Mouse (Mus musculus) stomach, embryonic 15.5 days (tissue): ENCODE measurements around the gene Xrcc4. TPM values are rescaled to one million over a fixed set of nuclear protein-coding genes. Genes with fewer than 3 reads are reported as not detected.
"Not testable (repeated sequence)": the region's sequence is repeated elsewhere in the genome, so short reads cannot be mapped to it uniquely, and the experiment has no call there.

ENCODE experiments used
- ATAC-seq: fragments of 200-750 bp; cut with Nextera tagmentation; 2 replicates; pipeline ENCODE4 v1.8.0; 2017; ENCODE audit warnings: low read depth, moderate number of reproducible peaks, moderate TSS enrichment; ENCODE audit not compliant: insufficient read depth, low FRiP score
- H3K27ac ChIP-seq: fragments of 300-500 bp; sonication (generic); 2 replicates; pipeline ENCODE4 v1.5.1; 2015; ENCODE audit warnings: mild to moderate bottlenecking, inconsistent platforms
- H3K27me3 ChIP-seq: fragments of 300-500 bp; sonication (generic); replicated peaks from 2 replicates; pipeline ENCODE4 v1.6.1; 2015; ENCODE audit warnings: inconsistent platforms
- H3K36me3 ChIP-seq: fragments of 300-500 bp; sonication (generic); 2 replicates; pipeline ENCODE4 v1.6.1; 2015; ENCODE audit warnings: inconsistent platforms
- H3K4me1 ChIP-seq: fragments of 300-500 bp; sonication (generic); 2 replicates; pipeline ENCODE4 v1.6.1; 2015; ENCODE audit warnings: inconsistent platforms
- H3K4me2 ChIP-seq: fragments of 300-500 bp; sonication (generic); 2 replicates; pipeline ENCODE4 v1.6.1; 2015; ENCODE audit warnings: mild to moderate bottlenecking, inconsistent platforms
- H3K4me3 ChIP-seq: fragments of 300-500 bp; sonication (generic); replicated peaks from 2 replicates; pipeline ENCODE4 v1.5.1; 2015; ENCODE audit warnings: inconsistent platforms
- H3K9ac ChIP-seq: fragments of 300-500 bp; sonication (generic); 2 replicates; pipeline ENCODE4 v1.6.1; 2015; ENCODE audit warnings: inconsistent platforms
- H3K9me3 ChIP-seq: fragments of 300-500 bp; sonication (generic); 2 replicates; pipeline ENCODE4 v1.6.1; 2016; ENCODE audit warnings: inconsistent platforms
- WGBS: fragments of 180-500 bp; shearing (Covaris S2); methylation state at CpG from one replicate; pipeline ENCODE4 v1.1.7; 2015; 5-methylcytosine and 5-hydroxymethylcytosine counted together
- polyA plus RNA-seq: library from polyadenylated mRNA; unstranded; fragments of >200 nt; fragmentation: Nextera tagmentation; extraction: Ambion mirVana; gene quantifications from 2 replicates; pipeline ENCODE4 v1.2.1, GENCODE M21; 2015

The Xrcc4 gene
- 11.1 and 12.6 TPM in 2 replicates for polyA plus RNA-seq

GRCm38 (mm10) chr13:90088962-90089824, at the start of gene Xrcc4, which contains the start of gene Tmem167:
Gene Xrcc4, minus strand, starts transcription at chr13:90089608.
Gene Tmem167, plus strand, starts transcription at chr13:90089123.
- no peaks in the 10 kb centered on the region for H3K4me1 ChIP-seq
- H3K4me2 ChIP-seq, result peak within 1 kb of the TSS; percentile 90
- H3K36me3 ChIP-seq, result no peaks in the 10 kb centered on the region
- 3% methylated on average over 41 of the region's 41 CpGs for WGBS
- peak within 1 kb of the TSS; percentile 90 for H3K27ac ChIP-seq
- peak within 1 kb of the TSS; percentile 95 for H3K4me3 ChIP-seq
- peak within 1 kb of the TSS; percentile 83 for H3K9ac ChIP-seq
- no peaks in the 10 kb centered on the region for H3K27me3 ChIP-seq
- ATAC-seq, result peak; percentile 100
- no peaks in the 10 kb centered on the region for H3K9me3 ChIP-seq

DNA sequence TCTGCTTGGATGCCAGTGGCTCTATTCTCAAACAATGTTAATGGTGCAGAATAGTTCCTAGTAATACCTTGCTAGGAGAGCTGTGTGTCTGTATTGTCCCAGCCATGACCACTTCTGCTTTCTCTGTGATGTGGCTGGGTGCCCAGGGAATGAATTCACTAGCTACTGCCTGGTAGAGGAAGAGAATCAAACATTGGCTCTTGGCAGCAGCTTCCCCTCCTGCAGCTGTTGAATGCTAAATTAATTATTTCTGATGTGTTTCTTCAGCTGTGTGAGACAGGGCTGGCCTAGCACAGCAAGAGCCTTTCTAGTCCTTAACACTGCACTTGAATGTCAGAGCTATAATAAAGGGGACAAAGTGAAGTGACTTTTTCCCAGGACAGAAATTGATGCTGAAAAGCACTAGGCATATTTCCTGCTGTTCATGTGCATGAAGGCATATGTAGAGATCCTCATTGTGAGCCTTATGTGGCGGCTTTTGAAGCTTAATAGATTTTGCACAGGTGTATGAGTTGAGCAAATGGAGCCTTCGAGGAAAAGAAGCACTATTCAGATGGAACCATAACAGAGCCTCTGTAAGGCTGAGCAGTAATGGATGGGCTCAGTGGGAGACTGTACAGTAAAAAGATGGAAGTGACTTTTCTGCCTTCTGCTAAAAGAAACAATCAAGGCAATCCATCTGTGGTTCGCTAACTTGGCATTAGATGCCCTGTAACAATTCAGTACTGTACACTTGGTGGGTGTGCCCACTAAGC, 46.9 kb upstream of the Xrcc4 start:
- H3K4me3 ChIP-seq, result no peak overlapping the region
- no peak overlapping the region for H3K4me2 ChIP-seq
- 79% methylated on average over 3 of the region's 3 CpGs for WGBS
- no peaks in the 10 kb centered on the region for H3K27me3 ChIP-seq
- H3K9ac ChIP-seq, result no peak overlapping the region
- H3K4me1 ChIP-seq, result no peaks in the 10 kb centered on the region
- H3K27ac ChIP-seq, result no peak overlapping the region
- no peak for ATAC-seq
- H3K36me3 ChIP-seq, result no peaks in the 10 kb centered on the region
- H3K9me3 ChIP-seq, result no peaks in the 10 kb centered on the region

DNA sequence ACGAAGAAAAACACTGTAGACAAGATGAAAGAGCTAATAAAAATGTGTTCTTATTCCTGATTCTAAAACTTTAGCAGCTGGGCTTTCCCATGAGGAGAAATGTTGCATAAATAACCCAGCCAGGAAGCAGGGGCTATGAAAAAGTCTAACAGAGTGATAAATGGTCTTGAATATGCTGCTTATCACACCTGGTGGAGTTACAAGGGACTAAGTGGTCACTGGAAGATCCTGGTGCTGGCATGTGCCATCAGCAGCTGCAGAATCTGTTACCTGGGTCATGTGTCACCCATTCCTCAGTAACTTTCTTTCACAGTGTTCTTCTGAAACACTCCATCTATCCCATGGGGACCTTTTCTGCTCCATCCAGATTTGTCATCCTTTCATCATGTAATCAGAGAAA, 22.3 kb upstream of the Xrcc4 start:
- H3K36me3 ChIP-seq, result no peaks in the 10 kb centered on the region
- H3K9ac ChIP-seq, result no peak overlapping the region
- no peak overlapping the region for H3K27ac ChIP-seq
- no peaks in the 10 kb centered on the region for H3K9me3 ChIP-seq
- H3K4me1 ChIP-seq, result no peaks in the 10 kb centered on the region
- no peak overlapping the region for H3K4me2 ChIP-seq
- WGBS, result 58% methylated on average over 1 of the region's 1 CpGs
- ATAC-seq, result no peak
- no peaks in the 10 kb centered on the region for H3K27me3 ChIP-seq
- H3K4me3 ChIP-seq, result no peak overlapping the region

- H3K4me2 ChIP-seq, H3K4me3 ChIP-seq, H3K9me3 ChIP-seq, H3K27me3 ChIP-seq, H3K9ac ChIP-seq, H3K27ac ChIP-seq, H3K4me1 ChIP-seq, ATAC-seq: not testable (repeated sequence)
- peaks cover 18% of the 10 kb centered on the region for H3K36me3 ChIP-seq
- WGBS, result 85% methylated on average over 5 of the region's 5 CpGs
Measured at GRCm38 (mm10) chr13:90108746-90109145, 19.3 kb upstream of the Xrcc4 start.

- Histone ChIP-seq H3K4me1 (no peaks in the 10 kb centered on the region), H3K9ac (no peak overlapping the region), H3K27ac (no peak overlapping the region), H3K4me3 (no peak overlapping the region), H3K36me3 (peaks cover 20% of the 10 kb centered on the region), H3K4me2 (no peak overlapping the region), H3K27me3 (no peaks in the 10 kb centered on the region), H3K9me3 (no peaks in the 10 kb centered on the region)
- ATAC-seq, result no peak
- 86% methylated on average over 7 of the region's 7 CpGs for WGBS
Measured at GRCm38 (mm10) chr13:90106139-90106538, 16.7 kb upstream of the Xrcc4 start.

- Histone ChIP-seq H3K4me2 (no peak overlapping the region), H3K9ac (no peak overlapping the region), H3K9me3 (no peaks in the 10 kb centered on the region), H3K27ac (no peak overlapping the region), H3K4me3 (no peak overlapping the region), H3K4me1 (no peaks in the 10 kb centered on the region), H3K36me3 (peaks cover 20% of the 10 kb centered on the region), H3K27me3 (no peaks in the 10 kb centered on the region)
- no peak for ATAC-seq
Measured at GRCm38 (mm10) chr13:90101514-90101913, 12.1 kb upstream of the Xrcc4 start.

DNA sequence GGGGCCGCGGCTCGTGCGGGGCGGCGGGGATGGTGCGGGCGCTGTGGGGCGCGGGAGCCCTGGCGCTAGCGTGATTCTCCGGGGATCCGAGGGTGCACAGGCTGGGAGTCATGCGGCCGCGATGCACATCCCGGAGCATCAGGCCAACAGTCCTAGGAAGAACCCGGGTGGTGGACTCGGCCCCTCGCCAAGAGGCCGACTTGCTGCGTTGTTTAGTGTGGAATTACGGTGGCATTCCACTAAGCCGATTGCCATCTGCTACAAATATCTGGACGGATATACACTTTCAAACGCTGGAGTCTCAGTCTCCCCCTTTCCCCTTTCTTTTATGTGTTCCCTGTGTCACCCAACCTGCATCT, 396 bp upstream of the Xrcc4 start:
- under 1% methylated on average over 27 of the region's 27 CpGs for WGBS
- peak overlapping the region; percentile 90 for H3K27ac ChIP-seq
- ATAC-seq, result peak; percentile 48
- H3K4me2 ChIP-seq, result peak overlapping the region; percentile 64
- no peaks in the 10 kb centered on the region for H3K27me3 ChIP-seq
- no peaks in the 10 kb centered on the region for H3K36me3 ChIP-seq
- peak overlapping the region; percentile 83 for H3K9ac ChIP-seq
- H3K9me3 ChIP-seq, result no peaks in the 10 kb centered on the region
- H3K4me1 ChIP-seq, result no peaks in the 10 kb centered on the region
- H3K4me3 ChIP-seq, result peak overlapping the region; percentile 95

GRCm38 (mm10) chr13:90061877-90062276, 27.5 kb downstream of the Xrcc4 start:
- no peak for ATAC-seq

DNA sequence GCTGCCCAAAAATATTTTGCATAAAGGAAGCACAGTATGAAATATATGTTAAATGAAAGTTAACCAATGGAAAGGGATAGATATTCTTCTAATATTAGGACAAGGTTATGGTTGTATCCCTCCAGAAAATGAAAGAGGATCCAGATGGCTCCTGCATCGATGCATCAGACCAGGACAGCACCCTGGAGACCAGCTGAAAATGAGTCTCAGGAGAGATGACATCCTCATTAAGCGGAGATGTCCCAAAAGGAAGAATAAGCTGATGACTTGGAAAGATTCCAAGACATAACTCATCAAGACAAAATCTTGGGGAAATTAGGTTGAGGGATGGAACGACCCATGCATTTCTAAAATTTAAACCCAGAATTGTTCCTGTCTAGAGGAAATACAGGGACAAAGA, 37.0 kb downstream of the Xrcc4 start:
- no peak overlapping the region for H3K9ac ChIP-seq
- no peaks in the 10 kb centered on the region for H3K9me3 ChIP-seq
- 77% methylated on average over 3 of the region's 3 CpGs for WGBS
- no peaks in the 10 kb centered on the region for H3K4me1 ChIP-seq
- H3K27me3 ChIP-seq, result no peaks in the 10 kb centered on the region
- no peak overlapping the region for H3K27ac ChIP-seq
- H3K36me3 ChIP-seq, result no peaks in the 10 kb centered on the region
- H3K4me2 ChIP-seq, result no peak overlapping the region
- ATAC-seq, result no peak
- H3K4me3 ChIP-seq, result no peak overlapping the region

More at GRCm38 (mm10) chr13:90061877-90062276, 27.5 kb downstream of the Xrcc4 start:
- Histone ChIP-seq H3K9me3 (no peaks in the 10 kb centered on the region), H3K4me1 (no peaks in the 10 kb centered on the region), H3K4me3 (no peak overlapping the region), H3K4me2 (no peak overlapping the region), H3K9ac (no peak overlapping the region), H3K27ac (no peak overlapping the region), H3K36me3 (no peaks in the 10 kb centered on the region), H3K27me3 (no peaks in the 10 kb centered on the region)
- WGBS, result 86% methylated on average over 1 of the region's 1 CpGs

- no peaks in the 10 kb centered on the region for H3K36me3 ChIP-seq
- 69% methylated on average over 6 of the region's 6 CpGs for WGBS
Measured at GRCm38 (mm10) chr13:90051735-90052134, 37.7 kb downstream of the Xrcc4 start.

DNA sequence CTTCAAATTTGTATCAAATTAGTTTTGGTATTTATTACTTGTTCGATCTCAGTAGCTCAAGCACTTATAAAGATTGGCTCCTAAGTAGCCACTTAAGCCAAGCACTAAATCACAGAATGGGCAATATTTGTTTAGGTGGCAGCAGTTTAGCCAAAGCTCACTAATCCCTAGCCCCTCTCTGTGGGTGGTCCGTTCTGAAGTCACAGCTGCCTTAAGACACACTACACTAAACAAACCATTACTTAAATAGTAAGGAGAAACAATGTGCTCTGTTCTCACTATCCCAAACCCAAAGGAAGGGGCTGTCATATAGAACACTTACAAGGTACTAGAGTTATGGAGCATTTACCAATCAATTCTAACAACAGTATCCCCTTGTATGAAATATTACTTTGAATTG, 49.8 kb downstream of the Xrcc4 start:
- Histone ChIP-seq H3K27ac (no peak overlapping the region), H3K4me3 (no peak overlapping the region), H3K4me1 (no peaks in the 10 kb centered on the region), H3K9me3 (no peaks in the 10 kb centered on the region), H3K27me3 (no peaks in the 10 kb centered on the region), H3K36me3 (no peaks in the 10 kb centered on the region), H3K4me2 (no peak overlapping the region), H3K9ac (no peak overlapping the region)
- no peak for ATAC-seq
- 20% methylated on average over 2 of the region's 2 CpGs for WGBS

More at GRCm38 (mm10) chr13:90051735-90052134, 37.7 kb downstream of the Xrcc4 start:
- Histone ChIP-seq H3K4me3 (no peak overlapping the region), H3K9me3 (no peaks in the 10 kb centered on the region), H3K27me3 (no peaks in the 10 kb centered on the region), H3K4me2 (no peak overlapping the region), H3K9ac (no peak overlapping the region), H3K27ac (no peak overlapping the region), H3K4me1 (no peaks in the 10 kb centered on the region)
- no peak for ATAC-seq

GRCm38 (mm10) chr13:90032977-90033376, 56.4 kb downstream of the Xrcc4 start:
- no peaks in the 10 kb centered on the region for H3K36me3 ChIP-seq
- no peak overlapping the region for H3K27ac ChIP-seq
- no peak for ATAC-seq
- H3K4me2 ChIP-seq, result no peak overlapping the region
- H3K4me1 ChIP-seq, result no peaks in the 10 kb centered on the region
- H3K4me3 ChIP-seq, result no peak overlapping the region
- no peak overlapping the region for H3K9ac ChIP-seq
- no peaks in the 10 kb centered on the region for H3K27me3 ChIP-seq
- WGBS, result 73% methylated on average over 4 of the region's 4 CpGs
- no peaks in the 10 kb centered on the region for H3K9me3 ChIP-seq
